Mouse (Mus musculus) spleen, adult 2 months (tissue): ENCODE data around the gene Adcy4.

Source experiments
- CTCF ChIP-seq: fragments of 200-500 bp; IDR thresholded peaks from 2 replicates; pipeline ENCODE4 v1.5.1; 2011; ENCODE audit warnings: mild to moderate bottlenecking, inconsistent platforms; ENCODE audit not compliant: insufficient read depth, insufficient read length, insufficient replicate concordance; ENCODE audit errors: extremely low read depth
- POLR2A ChIP-seq: fragments of 200-500 bp; IDR thresholded peaks from 2 replicates; pipeline ENCODE4 v1.6.1; 2011; ENCODE audit warnings: low read depth, low read length, inconsistent platforms

DNA sequence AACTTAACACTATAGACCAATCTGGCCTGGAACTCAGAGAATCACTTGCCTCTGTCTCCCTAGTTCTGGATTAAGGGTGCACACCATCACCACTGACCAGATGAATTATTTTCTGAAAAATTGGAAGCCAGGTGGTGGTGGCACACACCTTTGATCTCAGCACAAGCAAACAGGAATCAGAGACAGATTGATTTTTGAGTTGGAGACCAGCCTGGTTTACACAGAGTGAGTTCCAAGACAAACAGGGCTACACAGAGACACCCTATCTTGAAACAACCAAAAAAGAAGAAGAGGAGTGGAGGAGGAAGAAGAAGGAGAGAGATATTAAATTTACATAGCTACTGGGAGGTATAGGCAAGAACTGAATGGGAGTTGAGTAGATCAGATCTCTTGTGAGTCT, 57.6 kb downstream of the Adcy4 start:
- no peak for TF ChIP-seq CTCF
- no peak for TF ChIP-seq POLR2A
